Mouse (Mus musculus): ENCODE results near the gene Gm45062.
"Not testable (repeated sequence)": the region's sequence is repeated elsewhere in the genome, so short reads cannot be mapped to it uniquely, and the experiment has no call there.

The Gm45062 gene

GRCm38 (mm10) chr6:8508883-8509536 is 249.8 kb downstream of the Gm45062 start:
- peak; percentile 99 for DNase-seq (ENCODE audit: inconsistent ontology term)

DNA sequence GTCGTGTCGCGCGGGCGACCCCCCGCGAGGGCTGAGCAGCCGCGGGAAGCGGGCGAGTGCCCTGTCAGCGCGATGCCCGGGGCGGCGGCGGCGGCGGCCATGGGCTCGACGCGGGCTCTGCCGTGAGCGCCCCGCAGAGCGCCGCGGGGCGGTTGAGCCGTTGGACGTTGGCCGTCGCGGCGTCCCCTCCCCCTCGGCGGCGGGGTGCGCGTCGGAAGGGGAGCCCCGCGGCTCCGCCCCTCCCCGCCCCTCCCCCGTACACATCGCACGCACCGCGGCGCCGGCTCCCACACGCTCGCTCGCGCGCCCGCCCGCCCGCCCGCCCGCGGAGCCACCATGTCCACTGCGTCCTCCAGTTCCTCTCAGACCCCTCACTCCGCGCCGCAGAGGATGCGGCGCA is 250.3 kb downstream of the Gm45062 start, which contains the start of gene Glcci1:
Gene Glcci1, plus strand, starts transcription at position 50 of the 400 bp plus-strand sequence.
- peak; percentile 72 for DNase-seq (ENCODE audit: inconsistent ontology term)

DNA sequence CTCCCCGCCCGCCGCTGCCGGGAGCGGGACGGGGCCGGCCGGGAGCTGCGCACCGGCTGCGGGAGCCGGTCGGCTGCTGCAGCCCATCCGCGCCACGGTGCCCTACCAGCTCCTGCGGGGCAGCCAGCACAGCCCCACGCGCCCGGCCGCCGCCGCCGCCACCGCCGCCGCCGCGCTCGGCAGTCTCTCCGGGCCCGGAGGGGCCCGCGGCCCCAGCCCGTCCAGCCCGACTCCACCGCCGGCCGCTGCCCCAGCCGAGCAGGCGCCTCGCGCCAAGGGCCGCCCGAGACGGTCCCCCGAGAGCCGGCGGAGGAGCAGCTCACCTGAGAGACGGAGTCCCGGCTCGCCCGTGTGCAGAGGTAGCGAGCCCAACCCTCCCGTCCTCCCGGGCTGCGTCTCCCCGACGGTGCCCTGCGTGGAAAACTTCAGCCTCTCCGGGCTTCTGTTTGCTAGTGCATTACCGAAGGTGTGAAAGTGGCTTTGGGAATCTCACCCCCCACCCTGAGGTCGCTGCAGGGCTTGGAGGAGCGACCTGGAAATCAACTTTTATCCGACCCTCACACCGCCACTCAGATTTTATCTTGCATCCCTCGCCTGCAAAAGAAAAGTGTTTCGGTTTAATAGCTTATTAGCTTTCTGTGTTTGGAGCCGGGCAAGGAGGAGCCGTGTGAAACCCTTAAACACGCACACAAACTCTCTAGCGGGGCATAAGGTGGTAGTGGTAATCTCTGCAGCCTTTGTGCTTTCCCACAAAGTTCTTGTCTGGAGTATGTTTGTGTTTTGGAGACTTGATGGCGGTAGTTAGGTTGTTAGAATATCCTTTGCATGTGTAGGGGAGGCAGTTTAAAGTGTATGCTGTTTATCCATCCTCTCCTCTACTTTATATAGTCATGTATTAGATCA is 251.0 kb downstream of the Gm45062 start:
- peak; percentile 33 for DNase-seq (ENCODE audit: inconsistent ontology term)

DNA sequence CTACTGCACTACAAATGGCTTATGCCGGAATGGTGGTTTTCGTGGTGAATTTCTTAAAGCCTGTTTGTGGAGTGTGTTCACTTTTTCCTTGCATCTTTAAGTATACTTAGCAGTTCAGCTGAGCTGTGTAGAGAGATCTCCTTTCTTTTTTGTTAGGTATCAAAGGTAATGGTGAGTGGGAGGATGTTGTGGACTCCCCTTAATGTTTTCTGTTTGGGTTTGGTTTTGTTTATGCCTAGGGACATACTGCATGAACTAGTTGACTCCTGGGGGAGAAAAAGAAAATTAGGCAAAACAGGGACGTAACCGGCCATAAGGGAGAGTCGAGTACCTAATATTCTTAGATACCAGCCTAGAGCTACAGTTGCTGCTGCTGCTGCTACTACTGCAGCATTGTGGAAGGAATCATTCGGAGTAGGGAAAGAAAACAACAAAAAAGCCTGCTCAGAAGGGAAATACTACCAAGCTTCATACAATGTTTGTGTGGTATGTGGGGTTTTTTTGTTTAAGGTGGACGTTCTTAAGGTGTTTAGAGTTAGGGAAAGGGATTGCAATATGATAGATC is 251.7 kb downstream of the Gm45062 start:
- peak; percentile 32 for DNase-seq (ENCODE audit: inconsistent ontology term)

DNA sequence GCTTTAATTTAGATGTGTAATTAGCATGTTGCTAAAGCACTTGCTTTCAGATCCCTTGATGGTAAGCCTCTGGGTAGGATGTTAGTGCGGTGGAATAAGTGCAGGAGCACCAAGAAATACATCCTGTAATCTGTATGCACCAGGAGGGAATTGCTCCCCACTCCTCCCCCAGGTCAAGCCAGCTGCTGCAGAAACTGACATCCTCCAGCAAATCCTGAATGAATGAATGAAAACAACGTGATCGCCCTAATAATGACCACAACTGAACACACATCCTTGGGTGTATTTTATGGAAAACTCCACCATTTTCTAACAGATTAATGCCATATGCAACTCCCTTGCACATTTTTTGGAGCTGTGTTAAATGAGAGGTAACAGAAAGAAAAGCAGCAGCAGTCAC is 252.2 kb downstream of the Gm45062 start:
- DNase-seq (ENCODE audit: inconsistent ontology term): no peak

GRCm38 (mm10) chr6:8512416-8512815 is 253.2 kb downstream of the Gm45062 start:
- DNase-seq (ENCODE audit: inconsistent ontology term): no peak

GRCm38 (mm10) chr6:8519687-8520086 is 260.4 kb downstream of the Gm45062 start:
- no peak for DNase-seq (ENCODE audit: inconsistent ontology term)

- DNase-seq (ENCODE audit: inconsistent ontology term): no peak
These were observed 262.0 kb downstream of the Gm45062 start for GRCm38 (mm10) chr6:8521231-8521630.

GRCm38 (mm10) chr6:8524717-8525116 is 265.5 kb downstream of the Gm45062 start:
- DNase-seq (ENCODE audit: inconsistent ontology term): no peak

GRCm38 (mm10) chr6:8531104-8531894 is 272.0 kb downstream of the Gm45062 start:
- no peak for DNase-seq (ENCODE audit: inconsistent ontology term)

- DNase-seq (ENCODE audit: inconsistent ontology term): no peak
These were observed 277.7 kb downstream of the Gm45062 start for GRCm38 (mm10) chr6:8536944-8537343.

DNA sequence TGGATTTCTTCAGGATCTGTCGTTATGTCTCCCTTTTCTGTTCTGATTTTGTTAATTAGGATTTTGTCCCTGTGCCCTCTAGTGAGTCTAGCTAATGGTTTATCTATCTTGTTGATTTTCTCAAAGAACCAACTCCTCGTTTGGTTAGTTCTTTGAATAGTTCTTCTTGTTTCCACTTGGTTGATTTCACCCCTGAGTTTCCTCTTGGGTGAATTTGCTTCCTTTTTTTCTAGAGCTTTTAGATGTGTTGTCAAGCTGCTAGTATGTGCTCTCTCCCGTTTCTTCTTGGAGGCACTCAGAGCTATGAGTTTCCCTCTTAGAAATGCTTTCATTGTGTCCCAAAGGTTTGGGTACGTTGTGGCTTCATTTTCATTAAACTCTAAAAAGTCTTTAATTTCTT is 282.3 kb downstream of the Gm45062 start:
- DNase-seq (ENCODE audit: inconsistent ontology term): not testable (repeated sequence)

DNA sequence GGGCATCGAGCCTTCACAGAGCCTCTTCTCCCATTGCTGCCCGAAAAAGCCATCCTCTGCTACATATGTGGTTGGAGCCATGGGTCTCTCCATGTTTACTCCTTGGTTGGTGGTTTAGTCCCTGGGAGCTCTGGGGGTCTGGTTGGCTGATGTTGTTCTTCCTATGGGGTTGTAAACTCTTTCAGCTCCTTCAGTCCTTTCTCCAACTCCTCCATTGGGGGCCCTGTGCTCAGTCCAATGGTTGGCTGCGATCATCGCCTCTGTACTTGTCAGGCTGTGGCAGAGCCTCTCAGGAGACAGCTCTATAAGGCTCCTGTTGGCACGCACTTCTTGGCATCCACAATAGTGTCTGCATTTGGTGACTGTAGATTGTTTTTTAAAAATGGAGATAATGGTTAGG is 285.6 kb downstream of the Gm45062 start:
- DNase-seq (ENCODE audit: inconsistent ontology term): no peak

DNA sequence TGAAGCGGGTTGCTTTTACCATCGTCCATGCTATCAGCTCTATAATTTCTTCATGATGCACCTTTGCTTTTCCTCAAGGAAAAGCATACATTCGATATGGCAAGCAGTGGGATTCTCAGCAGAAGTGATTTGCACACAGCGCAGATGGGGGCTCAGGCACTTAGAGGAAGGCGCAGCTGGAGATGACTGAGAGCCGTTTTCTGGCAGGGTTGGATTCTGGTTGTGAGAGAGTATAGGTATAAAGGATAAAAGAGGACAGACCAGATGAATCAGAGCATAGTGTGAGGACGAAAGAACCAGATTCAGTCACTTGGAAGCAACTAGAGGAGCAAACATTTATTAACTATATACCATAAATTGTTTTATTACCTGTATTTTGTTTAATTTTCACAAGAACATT is 286.5 kb downstream of the Gm45062 start:
- no peak for DNase-seq (ENCODE audit: inconsistent ontology term)

DNA sequence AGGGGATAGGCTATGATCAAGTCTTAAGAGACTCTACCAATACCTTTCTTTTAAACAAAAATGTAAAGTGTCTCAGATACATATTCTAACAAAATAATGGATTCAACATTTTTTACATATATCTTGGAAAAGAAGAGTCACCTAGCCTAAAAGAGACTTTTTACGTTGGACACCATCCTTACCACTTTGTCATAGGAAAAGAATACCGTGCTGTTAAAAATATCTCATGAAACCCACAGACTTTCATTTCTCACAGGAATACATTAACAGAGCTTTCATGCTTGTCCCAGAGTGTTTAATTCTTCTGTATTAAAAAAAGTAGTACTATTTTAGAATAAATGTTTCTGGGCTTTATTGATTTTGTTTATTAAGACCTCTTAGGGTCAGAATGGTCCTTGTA is 291.9 kb downstream of the Gm45062 start:
- DNase-seq (ENCODE audit: inconsistent ontology term): no peak

DNA sequence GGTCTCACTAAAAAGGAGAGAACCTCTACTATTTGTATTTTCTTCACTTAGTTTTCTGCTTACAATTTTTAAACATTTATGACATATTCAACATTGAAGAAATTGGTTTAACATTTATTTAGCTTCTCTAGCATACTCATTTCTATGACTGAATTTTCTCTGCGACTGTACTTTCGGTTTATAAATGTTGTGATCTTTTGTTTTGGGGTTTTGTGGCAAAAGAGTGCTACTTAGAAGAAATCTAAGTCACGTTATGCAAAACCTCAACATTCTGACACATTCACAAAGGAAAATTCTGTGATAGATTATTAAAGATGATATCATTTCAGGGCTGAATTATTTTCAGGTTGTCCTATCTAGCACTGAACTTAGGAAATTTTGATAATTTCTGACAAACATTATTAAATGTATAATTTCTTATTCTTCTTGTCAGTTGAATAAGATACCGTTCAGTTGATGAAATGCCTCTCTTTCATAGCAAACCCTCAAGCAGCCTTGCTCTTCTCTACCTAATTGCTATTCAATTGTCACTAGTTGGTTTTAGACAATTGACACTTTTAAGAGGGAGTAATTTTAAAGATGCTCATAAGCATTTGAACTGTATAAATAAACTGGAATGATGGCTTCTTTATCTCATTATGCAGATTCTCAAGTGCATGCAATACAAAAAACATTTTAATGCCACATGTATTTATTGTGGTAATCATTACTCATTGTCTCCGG is 297.8 kb downstream of the Gm45062 start:
- DNase-seq (ENCODE audit: inconsistent ontology term): no peak

DNA sequence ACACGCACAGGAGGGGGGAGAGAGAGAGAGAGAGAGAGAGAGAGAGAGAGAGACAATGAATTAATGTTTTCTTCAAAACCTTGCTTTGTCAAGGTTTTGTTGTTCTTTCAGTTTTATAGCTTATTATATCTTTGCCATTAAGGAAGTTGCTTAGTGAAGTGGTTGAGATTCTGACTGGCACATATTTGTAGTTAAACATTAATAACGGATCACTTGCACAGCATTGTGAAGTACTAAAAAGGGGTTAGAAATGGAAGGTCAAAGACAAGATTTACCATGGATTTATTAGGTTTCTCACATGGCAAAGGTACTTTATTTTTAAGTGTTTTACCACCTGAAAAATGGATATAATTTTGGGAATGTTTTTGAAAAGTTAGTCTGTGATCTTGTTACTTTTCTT is 301.4 kb downstream of the Gm45062 start:
- DNase-seq (ENCODE audit: inconsistent ontology term): no peak

GRCm38 (mm10) chr6:8582377-8582776 is 323.1 kb downstream of the Gm45062 start:
- DNase-seq (ENCODE audit: inconsistent ontology term): no peak

GRCm38 (mm10) chr6:8583892-8584291 is 324.6 kb downstream of the Gm45062 start:
- DNase-seq (ENCODE audit: inconsistent ontology term): no peak

- DNase-seq (ENCODE audit: inconsistent ontology term): no peak
These were observed 332.4 kb downstream of the Gm45062 start for GRCm38 (mm10) chr6:8591665-8592064.

DNA sequence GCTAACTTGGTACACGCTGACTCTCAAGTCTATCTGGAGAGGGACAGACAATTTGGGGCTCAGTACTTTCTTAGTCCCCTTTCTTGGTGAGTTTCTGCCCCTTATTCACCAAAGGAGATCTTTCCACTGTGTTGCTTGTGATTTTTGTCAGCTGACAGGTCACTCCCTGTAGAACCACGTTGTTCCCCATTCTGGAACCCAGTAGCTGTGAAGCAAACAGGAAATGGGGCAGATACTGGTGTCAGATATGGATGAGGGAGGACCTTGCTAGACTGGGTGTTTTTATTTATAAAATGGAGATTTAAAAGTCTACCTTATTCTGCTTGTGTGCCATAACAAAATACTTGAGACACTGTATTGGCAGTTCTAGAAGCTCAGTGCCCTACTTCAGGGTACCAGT is 358.1 kb downstream of the Gm45062 start:
- DNase-seq (ENCODE audit: inconsistent ontology term): no peak
